Mouse (Mus musculus) megakaryocyte, embryonic 14.5 days (primary cell): ENCODE results near the gene Lgi4. TPM values are rescaled to one million over a fixed set of nuclear protein-coding genes. Genes with fewer than 3 reads are reported as not detected.

Source experiments
- H3K27me3 ChIP-seq: replicated peaks from 2 replicates; pipeline ENCODE3; 2012; ENCODE audit warnings: inconsistent platforms
- H3K36me3 ChIP-seq: replicated peaks from 2 replicates; pipeline ENCODE3; 2012; ENCODE audit warnings: low read length, inconsistent platforms, mixed read lengths
- H3K4me1 ChIP-seq: 2 replicates; pipeline ENCODE4 v1.6.1; 2012; ENCODE audit warnings: inconsistent platforms
- H3K4me3 ChIP-seq: replicated peaks from 2 replicates; pipeline ENCODE3; 2012; ENCODE audit warnings: moderate library complexity, mild to moderate bottlenecking, inconsistent platforms
- H3K9me3 ChIP-seq: 2 replicates; pipeline ENCODE4 v1.6.1; 2012; ENCODE audit warnings: inconsistent platforms
- FLI1 ChIP-seq: IDR thresholded peaks from 2 replicates; pipeline ENCODE4 v1.6.1; 2012; ENCODE audit warnings: low read length, inconsistent platforms, mixed read lengths
- GATA1 ChIP-seq: IDR thresholded peaks from 3 replicates; pipeline ENCODE4 v1.6.1; 2012; ENCODE audit warnings: mixed read lengths, low read length, inconsistent platforms, borderline replicate concordance
- polyA plus RNA-seq: library from polyadenylated mRNA; stranded (reverse); fragments of >175 nt; gene quantifications from 2 replicates; pipeline ENCODE4 v1.2.3, GENCODE M21; 2012; ENCODE audit warnings: low replicate concordance; ENCODE audit not compliant: insufficient read depth

Lgi4 gene
- polyA plus RNA-seq, 1 experiment: 0.23 TPM

GRCm38 (mm10) chr7:31057071-31057470, 2.1 kb upstream of the Lgi4 start, which contains the start of gene Fxyd1:
Gene Fxyd1 (minus strand): TSS chr7:31057199.
- no peak for TF ChIP-seq FLI1
- H3K36me3 ChIP-seq: no peaks in the 10 kb centered on the region
- H3K4me3 ChIP-seq: no peak within 1 kb of the TSS

GRCm38 (mm10) chr7:31057730-31058129, 1.4 kb upstream of the Lgi4 start:
- Histone ChIP-seq H3K4me1 (peaks cover 25% of the 10 kb centered on the region), H3K4me3 (no peak overlapping the region), H3K9me3 (no peaks in the 10 kb centered on the region), H3K36me3 (no peaks in the 10 kb centered on the region), H3K27me3 (peaks cover 68% of the 10 kb centered on the region)
- TF ChIP-seq GATA1 (no peak), FLI1 (no peak)

More at GRCm38 (mm10) chr7:31057071-31057470, 2.1 kb upstream of the Lgi4 start, which contains the start of gene Fxyd1:
- peaks cover 32% of the 10 kb centered on the region for H3K4me1 ChIP-seq
- no peaks in the 10 kb centered on the region for H3K9me3 ChIP-seq
- H3K27me3 ChIP-seq: peaks cover 71% of the 10 kb centered on the region

GRCm38 (mm10) chr7:31058211-31058610, 931 bp upstream of the Lgi4 start:
- TF ChIP-seq FLI1 (no peak), GATA1 (no peak)
- Histone ChIP-seq H3K27me3 (peaks cover 68% of the 10 kb centered on the region), H3K9me3 (no peaks in the 10 kb centered on the region), H3K4me3 (no peak overlapping the region), H3K4me1 (peaks cover 21% of the 10 kb centered on the region), H3K36me3 (no peaks in the 10 kb centered on the region)

- no peak for TF ChIP-seq GATA1
- no peak for TF ChIP-seq FLI1
- Histone ChIP-seq H3K4me1 (peaks cover 11% of the 10 kb centered on the region), H3K27me3 (peaks cover 66% of the 10 kb centered on the region), H3K4me3 (no peak overlapping the region), H3K36me3 (no peaks in the 10 kb centered on the region), H3K9me3 (no peaks in the 10 kb centered on the region)
Measured at GRCm38 (mm10) chr7:31059919-31060620, 928 bp downstream of the Lgi4 start.

- Histone ChIP-seq H3K4me1 (peaks cover 6% of the 10 kb centered on the region), H3K27me3 (peaks cover 65% of the 10 kb centered on the region), H3K9me3 (no peaks in the 10 kb centered on the region), H3K4me3 (peak overlapping the region; percentile 26), H3K36me3 (no peaks in the 10 kb centered on the region)
- TF ChIP-seq GATA1 (no peak), FLI1 (no peak)
Measured at GRCm38 (mm10) chr7:31060621-31061010, 1.5 kb downstream of the Lgi4 start.

- Histone ChIP-seq H3K4me3 (no peak overlapping the region), H3K4me1 (peaks cover 10% of the 10 kb centered on the region), H3K27me3 (peaks cover 64% of the 10 kb centered on the region), H3K36me3 (no peaks in the 10 kb centered on the region), H3K9me3 (no peaks in the 10 kb centered on the region)
- TF ChIP-seq GATA1 (no peak), FLI1 (no peak)
Measured at GRCm38 (mm10) chr7:31063074-31063560, 4.0 kb downstream of the Lgi4 start.

GRCm38 (mm10) chr7:31067836-31068235, 8.7 kb downstream of the Lgi4 start:
- TF ChIP-seq GATA1: no peak
- TF ChIP-seq FLI1: no peak
- H3K27me3 ChIP-seq: peaks cover 83% of the 10 kb centered on the region
- peaks cover 6% of the 10 kb centered on the region for H3K9me3 ChIP-seq
- H3K36me3 ChIP-seq: no peaks in the 10 kb centered on the region
- H3K4me3 ChIP-seq: no peak overlapping the region
- H3K4me1 ChIP-seq: peaks cover 4% of the 10 kb centered on the region; the same call in 1 of the 2 replicates

- Histone ChIP-seq H3K4me1 (peaks cover 4% of the 10 kb centered on the region; the same call in 1 of the 2 replicates), H3K27me3 (peaks cover 77% of the 10 kb centered on the region), H3K36me3 (no peaks in the 10 kb centered on the region), H3K9me3 (peaks cover 6% of the 10 kb centered on the region), H3K4me3 (no peak overlapping the region)
- TF ChIP-seq GATA1: no peak
- TF ChIP-seq FLI1: no peak
Measured at GRCm38 (mm10) chr7:31069491-31069890, 10.3 kb downstream of the Lgi4 start.

GRCm38 (mm10) chr7:31070324-31070723, 11.2 kb downstream of the Lgi4 start:
- Histone ChIP-seq H3K27me3 (peaks cover 70% of the 10 kb centered on the region), H3K4me1 (peaks cover 4% of the 10 kb centered on the region; the same call in 1 of the 2 replicates), H3K9me3 (peaks cover 6% of the 10 kb centered on the region)

GRCm38 (mm10) chr7:31072326-31072725, 13.2 kb downstream of the Lgi4 start:
- no peaks in the 10 kb centered on the region for H3K36me3 ChIP-seq
- peaks cover 70% of the 10 kb centered on the region for H3K27me3 ChIP-seq
- H3K9me3 ChIP-seq: peaks cover 6% of the 10 kb centered on the region
- TF ChIP-seq FLI1: no peak
- TF ChIP-seq GATA1: no peak
- peaks cover 4% of the 10 kb centered on the region; the same call in 1 of the 2 replicates for H3K4me1 ChIP-seq
- H3K4me3 ChIP-seq: no peak overlapping the region

More at GRCm38 (mm10) chr7:31070324-31070723, 11.2 kb downstream of the Lgi4 start:
- TF ChIP-seq GATA1 (no peak), FLI1 (no peak)
- H3K4me3 ChIP-seq: peak overlapping the region; percentile 10
- H3K36me3 ChIP-seq: no peaks in the 10 kb centered on the region
